Mouse (Mus musculus): ENCODE results near the gene Chst10. TPM values are rescaled to one million over a fixed set of nuclear protein-coding genes. Genes with fewer than 3 reads are reported as not detected.
A peak's percentile ranks its signal among the peaks of the same experiment; 100 is the strongest.

Gene Chst10
- total RNA-seq (2021): 1.4 and 2.1 TPM in 2 replicates
- long read RNA-seq, experiment 1, partial matches to known transcripts: 0 of 4 reads
- long read RNA-seq, experiment 1, other reads (novel, unspliced or antisense): 1 of 4 reads
- long read RNA-seq, experiment 2, partial matches to known transcripts: 0 of 3 reads
- long read RNA-seq, experiment 2, other reads (novel, unspliced or antisense): 1 of 3 reads

GRCm38 (mm10) chr1:38897431-38898248, at the start of gene Chst10:
Chst10 (minus strand) TSS chr1:38898161.
- DNase-seq: peak; percentile 78

- peak; percentile 53 for DNase-seq
These were observed 41.6 kb upstream of the Chst10 start for GRCm38 (mm10) chr1:38939608-38940007.

GRCm38 (mm10) chr1:38938849-38939248, 40.9 kb upstream of the Chst10 start, which contains the start of gene Nms:
Nms (plus strand) TSS chr1:38939149.
- DNase-seq: no peak

- peak; percentile 40 for DNase-seq
These were observed 38.8 kb upstream of the Chst10 start for GRCm38 (mm10) chr1:38936780-38937179.

GRCm38 (mm10) chr1:38934668-38935067, 36.7 kb upstream of the Chst10 start:
- DNase-seq: peak; percentile 39

GRCm38 (mm10) chr1:38930767-38931166, 32.8 kb upstream of the Chst10 start:
- DNase-seq: no peak

- DNase-seq: no peak
These were observed 31.5 kb upstream of the Chst10 start for GRCm38 (mm10) chr1:38929468-38929867.

- DNase-seq: no peak
These were observed 31.0 kb upstream of the Chst10 start for GRCm38 (mm10) chr1:38928996-38929395.

- DNase-seq: no peak
These were observed 6.0 kb upstream of the Chst10 start for GRCm38 (mm10) chr1:38903985-38904384.

- no peak for DNase-seq
These were observed 4.6 kb upstream of the Chst10 start for GRCm38 (mm10) chr1:38902571-38902970.

GRCm38 (mm10) chr1:38893081-38893480, 4.9 kb downstream of the Chst10 start:
- DNase-seq: no peak

- DNase-seq: no peak
These were observed 6.5 kb downstream of the Chst10 start for GRCm38 (mm10) chr1:38891444-38891843.

GRCm38 (mm10) chr1:38888803-38889202, 9.2 kb downstream of the Chst10 start:
- DNase-seq: no peak

- DNase-seq: no peak
These were observed 10.9 kb downstream of the Chst10 start for GRCm38 (mm10) chr1:38887011-38887410.

GRCm38 (mm10) chr1:38886602-38887001, 11.4 kb downstream of the Chst10 start:
- no peak for DNase-seq

- no peak for DNase-seq
These were observed 12.0 kb downstream of the Chst10 start for GRCm38 (mm10) chr1:38885956-38886355.

- no peak for DNase-seq
These were observed 14.2 kb downstream of the Chst10 start for GRCm38 (mm10) chr1:38883766-38884165.

GRCm38 (mm10) chr1:38882746-38883145, 15.2 kb downstream of the Chst10 start:
- no peak for DNase-seq

- peak; percentile 31 for DNase-seq
These were observed 16.6 kb downstream of the Chst10 start for GRCm38 (mm10) chr1:38881366-38881765.

GRCm38 (mm10) chr1:38876671-38877382, 21.1 kb downstream of the Chst10 start:
- no peak for DNase-seq

GRCm38 (mm10) chr1:38873911-38874310, 24.1 kb downstream of the Chst10 start:
- no peak for DNase-seq

- DNase-seq: no peak
These were observed 26.1 kb downstream of the Chst10 start for GRCm38 (mm10) chr1:38871834-38872233.

Data from adrenal gland, postnatal 14 days (tissue).